Mouse (Mus musculus): Measurements from ENCODE around the gene Cdk14. TPM values are rescaled to one million over a fixed set of nuclear protein-coding genes. Genes with fewer than 3 reads are reported as not detected.

Gene Cdk14
- polyA plus RNA-seq, 1 experiment from 2014 or later, result 10.3 TPM

- Histone ChIP-seq H3K36me3 (no peaks in the 10 kb centered on the region), H3K9me3 (replicated peaks) (no peaks in the 10 kb centered on the region), H3K4me3 (no peak overlapping the region), H3K4me1 (no peaks in the 10 kb centered on the region), H3K27me3 (ENCODE audit: low read depth, poor library complexity, severe bottlenecking) (no peaks in the 10 kb centered on the region), H3K27ac (replicated peaks) (no peak overlapping the region)
- 89% methylated on average over 4 of the region's 4 CpGs for WGBS
- no peak for DNase-seq (ENCODE audit: low spot score)
These were observed 295.5 kb downstream of the Cdk14 start for GRCm38 (mm10) chr5:5124645-5125044.

DNA sequence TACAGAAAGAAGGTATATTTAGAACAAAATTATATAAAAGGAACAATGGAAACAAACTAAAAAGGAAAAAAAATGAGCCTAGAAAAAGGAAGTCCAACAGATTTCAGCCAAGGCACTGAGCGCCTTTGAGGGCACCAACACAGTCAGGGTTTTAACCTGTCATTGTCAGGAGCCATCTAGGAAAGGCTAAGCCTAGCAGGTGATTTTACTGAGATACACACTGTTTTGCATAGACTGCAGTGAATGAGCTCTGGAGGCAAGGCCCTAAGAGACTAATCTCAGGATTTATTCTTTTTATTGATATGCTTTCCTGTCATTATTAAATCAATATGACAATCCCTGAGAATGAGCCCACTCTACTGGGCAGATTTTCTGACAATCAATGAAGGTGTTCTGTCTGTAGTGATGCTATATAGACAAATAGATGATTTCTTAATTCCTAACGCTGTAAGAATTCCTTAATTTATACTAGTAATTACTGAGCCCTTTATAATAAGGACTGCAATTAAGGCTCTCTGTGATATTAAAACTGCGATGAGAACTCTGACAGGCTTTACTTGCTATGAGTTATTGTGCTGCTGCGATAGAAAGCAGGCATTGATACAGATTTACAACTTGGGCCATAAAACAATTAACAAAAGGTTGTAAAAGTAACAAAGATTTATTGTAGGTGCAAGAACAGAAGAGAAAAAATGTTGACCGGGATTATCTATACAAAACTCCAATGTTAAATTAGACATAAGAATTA lies 303.2 kb downstream of the Cdk14 start:
- Histone ChIP-seq H3K9me3 (replicated peaks) (no peaks in the 10 kb centered on the region), H3K4me1 (peaks cover 16% of the 10 kb centered on the region), H3K36me3 (no peaks in the 10 kb centered on the region), H3K4me3 (no peak overlapping the region), H3K27me3 (ENCODE audit: low read depth, poor library complexity, severe bottlenecking) (no peaks in the 10 kb centered on the region), H3K27ac (replicated peaks) (no peak overlapping the region)
- 92% methylated on average over 5 of the region's 5 CpGs for WGBS
- DNase-seq (ENCODE audit: low spot score), result no peak

DNA sequence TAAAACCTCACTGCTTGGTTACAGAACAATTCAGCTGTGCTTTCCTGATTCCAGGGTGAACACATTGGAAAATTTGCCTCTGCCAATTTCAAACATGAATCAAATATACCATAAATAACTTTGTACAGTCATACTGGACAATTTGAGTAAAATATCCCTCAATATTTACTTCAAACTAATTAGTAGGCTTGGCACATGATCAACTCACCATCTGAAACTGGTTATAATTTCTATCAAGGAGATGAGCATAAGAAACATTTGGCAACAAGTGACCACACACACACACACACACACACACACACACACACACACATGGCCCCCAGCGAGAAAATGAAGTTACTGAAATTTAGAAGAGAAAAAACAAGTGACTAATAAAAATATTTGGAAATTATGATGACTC lies 304.6 kb downstream of the Cdk14 start:
- H3K27ac ChIP-seq (replicated peaks), result no peak overlapping the region
- no peaks in the 10 kb centered on the region for H3K27me3 ChIP-seq (ENCODE audit: low read depth, poor library complexity, severe bottlenecking)
- H3K36me3 ChIP-seq, result no peaks in the 10 kb centered on the region
- peaks cover 20% of the 10 kb centered on the region for H3K4me1 ChIP-seq
- H3K4me3 ChIP-seq, result no peak overlapping the region
- H3K9me3 ChIP-seq (replicated peaks), result no peaks in the 10 kb centered on the region
- WGBS, result 90% methylated on average over 1 of the region's 1 CpGs
- no peak for DNase-seq (ENCODE audit: low spot score)

- Histone ChIP-seq H3K9me3 (replicated peaks) (no peaks in the 10 kb centered on the region), H3K4me3 (no peak overlapping the region), H3K27ac (replicated peaks) (no peak overlapping the region), H3K36me3 (no peaks in the 10 kb centered on the region), H3K4me1 (peaks cover 11% of the 10 kb centered on the region), H3K27me3 (ENCODE audit: low read depth, poor library complexity, severe bottlenecking) (no peaks in the 10 kb centered on the region)
- DNase-seq (ENCODE audit: low spot score), result no peak
- 85% methylated on average over 3 of the region's 3 CpGs for WGBS
These were observed 310.5 kb downstream of the Cdk14 start for GRCm38 (mm10) chr5:5109621-5110020.

- no peaks in the 10 kb centered on the region for H3K36me3 ChIP-seq
- H3K27me3 ChIP-seq (ENCODE audit: low read depth, poor library complexity, severe bottlenecking), result no peaks in the 10 kb centered on the region
- 87% methylated on average over 3 of the region's 3 CpGs for WGBS
- H3K9me3 ChIP-seq (replicated peaks), result no peaks in the 10 kb centered on the region
- no peak overlapping the region for H3K4me3 ChIP-seq
- DNase-seq (ENCODE audit: low spot score), result no peak
- H3K4me1 ChIP-seq, result peaks cover 11% of the 10 kb centered on the region
- no peak overlapping the region for H3K27ac ChIP-seq (replicated peaks)
These were observed 311.1 kb downstream of the Cdk14 start for GRCm38 (mm10) chr5:5109017-5109416.

- WGBS, result 66% methylated on average over 3 of the region's 3 CpGs
- no peak overlapping the region for H3K27ac ChIP-seq (replicated peaks)
- no peak overlapping the region for H3K4me3 ChIP-seq
- H3K4me1 ChIP-seq, result peaks cover 6% of the 10 kb centered on the region
- H3K27me3 ChIP-seq (ENCODE audit: low read depth, poor library complexity, severe bottlenecking), result no peaks in the 10 kb centered on the region
- DNase-seq (ENCODE audit: low spot score), result no peak
- no peaks in the 10 kb centered on the region for H3K36me3 ChIP-seq
- no peaks in the 10 kb centered on the region for H3K9me3 ChIP-seq (replicated peaks)
These were observed 323.7 kb downstream of the Cdk14 start for GRCm38 (mm10) chr5:5096248-5096915.

GRCm38 (mm10) chr5:5092736-5093135 lies 327.4 kb downstream of the Cdk14 start:
- H3K9me3 ChIP-seq (replicated peaks), result no peaks in the 10 kb centered on the region
- no peaks in the 10 kb centered on the region for H3K36me3 ChIP-seq
- H3K4me3 ChIP-seq, result no peak overlapping the region
- no peak for DNase-seq (ENCODE audit: low spot score)
- 91% methylated on average over 7 of the region's 7 CpGs for WGBS
- peaks cover 6% of the 10 kb centered on the region for H3K4me1 ChIP-seq
- no peak overlapping the region for H3K27ac ChIP-seq (replicated peaks)
- no peaks in the 10 kb centered on the region for H3K27me3 ChIP-seq (ENCODE audit: low read depth, poor library complexity, severe bottlenecking)

- Histone ChIP-seq H3K27ac (replicated peaks) (no peak overlapping the region), H3K27me3 (ENCODE audit: low read depth, poor library complexity, severe bottlenecking) (no peaks in the 10 kb centered on the region), H3K4me3 (no peak overlapping the region), H3K36me3 (no peaks in the 10 kb centered on the region), H3K4me1 (no peaks in the 10 kb centered on the region), H3K9me3 (replicated peaks) (no peaks in the 10 kb centered on the region)
- no peak for DNase-seq (ENCODE audit: low spot score)
- WGBS, result 76% methylated on average over 1 of the region's 1 CpGs
These were observed 348.6 kb downstream of the Cdk14 start for GRCm38 (mm10) chr5:5071526-5071925.

DNA sequence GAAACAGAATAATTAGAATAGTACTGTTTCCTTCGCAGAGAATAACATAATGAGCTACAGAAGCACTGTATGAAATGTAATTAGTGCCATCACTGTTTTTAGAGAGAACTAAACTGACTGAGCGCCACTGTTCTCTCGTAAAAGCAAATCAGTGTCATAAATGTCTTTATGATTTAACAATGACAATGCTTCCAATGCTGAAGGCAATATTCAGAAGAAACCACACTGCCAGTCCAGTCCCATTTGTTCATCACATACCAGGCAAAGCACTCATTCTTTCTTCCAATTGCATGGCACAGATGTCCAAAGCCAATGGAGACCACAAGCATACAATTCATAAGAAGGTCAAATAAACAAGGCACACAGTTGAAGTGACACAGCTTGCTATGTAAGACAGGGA lies 355.4 kb downstream of the Cdk14 start:
- Histone ChIP-seq H3K27ac (replicated peaks) (no peak overlapping the region), H3K36me3 (no peaks in the 10 kb centered on the region), H3K4me1 (no peaks in the 10 kb centered on the region), H3K4me3 (no peak overlapping the region), H3K27me3 (ENCODE audit: low read depth, poor library complexity, severe bottlenecking) (no peaks in the 10 kb centered on the region), H3K9me3 (replicated peaks) (no peaks in the 10 kb centered on the region)
- no peak for DNase-seq (ENCODE audit: low spot score)
- 91% methylated on average over 3 of the region's 3 CpGs for WGBS

DNA sequence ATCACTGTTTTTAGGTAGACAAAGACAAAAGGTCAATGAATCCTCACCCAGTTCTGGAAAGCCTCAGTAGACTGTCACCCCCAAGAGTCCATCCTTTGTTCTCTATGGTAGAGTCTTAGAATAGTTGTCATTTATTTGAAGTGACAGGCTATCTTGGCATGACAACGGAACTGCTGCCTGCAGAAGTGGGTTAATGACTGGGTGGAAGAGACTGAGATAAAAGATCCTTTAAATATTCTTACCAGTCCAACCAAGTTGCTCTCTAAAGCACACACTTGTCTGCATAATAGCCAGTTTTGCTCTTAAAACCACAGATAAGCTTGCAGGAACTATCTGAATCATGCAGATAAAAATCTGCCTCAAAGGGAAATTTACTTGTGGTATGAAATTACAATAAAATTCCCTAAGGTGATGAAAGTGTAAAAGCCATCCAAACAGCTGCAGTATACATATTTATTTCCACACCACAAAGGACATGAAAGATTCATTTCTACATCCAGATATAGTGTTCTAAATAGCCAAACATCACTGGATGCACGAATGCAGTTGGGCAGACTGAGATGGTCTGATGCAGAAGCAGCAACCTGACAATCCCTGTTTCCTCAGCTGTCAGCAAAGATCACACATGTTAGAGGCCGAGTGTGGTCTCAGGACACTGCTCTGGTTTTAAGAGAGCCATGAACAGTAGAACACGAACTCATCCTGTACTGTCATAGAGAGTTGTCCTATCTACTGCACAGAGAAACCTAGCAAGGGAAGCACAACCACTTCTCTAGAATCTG lies 363.8 kb downstream of the Cdk14 start:
- no peak for DNase-seq (ENCODE audit: low spot score)
- no peak overlapping the region for H3K4me3 ChIP-seq
- 71% methylated on average over 4 of the region's 4 CpGs for WGBS
- H3K4me1 ChIP-seq, result peaks cover 26% of the 10 kb centered on the region
- H3K27me3 ChIP-seq (ENCODE audit: low read depth, poor library complexity, severe bottlenecking), result no peaks in the 10 kb centered on the region
- H3K9me3 ChIP-seq (replicated peaks), result no peaks in the 10 kb centered on the region
- no peaks in the 10 kb centered on the region for H3K36me3 ChIP-seq
- no peak overlapping the region for H3K27ac ChIP-seq (replicated peaks)

DNA sequence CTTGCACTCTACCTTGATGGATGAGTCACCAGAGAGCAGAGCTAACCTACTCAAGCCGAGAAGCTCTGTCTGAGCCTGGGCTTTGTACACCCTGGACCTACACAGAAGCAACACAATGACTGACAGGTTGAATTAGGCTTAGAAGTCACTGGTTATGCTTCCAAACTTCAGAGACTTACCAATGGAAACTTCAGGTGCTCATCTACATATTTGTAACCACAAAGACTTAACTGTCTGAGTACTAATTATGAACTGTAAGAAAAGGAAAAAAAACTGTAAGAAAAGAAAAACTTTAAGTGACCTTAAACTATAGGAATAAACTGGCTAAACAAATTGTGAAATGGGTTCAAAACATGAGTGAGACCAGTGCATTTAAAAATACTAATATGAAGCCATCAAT lies 364.6 kb downstream of the Cdk14 start:
- no peak for DNase-seq (ENCODE audit: low spot score)
- H3K27ac ChIP-seq (replicated peaks), result no peak overlapping the region
- H3K36me3 ChIP-seq, result no peaks in the 10 kb centered on the region
- WGBS, result 48% methylated on average over 1 of the region's 1 CpGs
- H3K9me3 ChIP-seq (replicated peaks), result no peaks in the 10 kb centered on the region
- no peak overlapping the region for H3K4me3 ChIP-seq
- peaks cover 26% of the 10 kb centered on the region for H3K4me1 ChIP-seq
- H3K27me3 ChIP-seq (ENCODE audit: low read depth, poor library complexity, severe bottlenecking), result no peaks in the 10 kb centered on the region

GRCm38 (mm10) chr5:5054270-5054669 lies 365.8 kb downstream of the Cdk14 start:
- Histone ChIP-seq H3K9me3 (replicated peaks) (no peaks in the 10 kb centered on the region), H3K27me3 (ENCODE audit: low read depth, poor library complexity, severe bottlenecking) (no peaks in the 10 kb centered on the region), H3K27ac (replicated peaks) (no peak overlapping the region), H3K4me1 (peaks cover 26% of the 10 kb centered on the region), H3K4me3 (no peak overlapping the region), H3K36me3 (no peaks in the 10 kb centered on the region)
- 38% methylated on average over 1 of the region's 1 CpGs for WGBS
- DNase-seq (ENCODE audit: low spot score), result no peak

GRCm38 (mm10) chr5:5044326-5044725 lies 375.8 kb downstream of the Cdk14 start:
- Histone ChIP-seq H3K4me1 (peaks cover 6% of the 10 kb centered on the region; the same call in 1 of the 2 replicates), H3K4me3 (no peak overlapping the region), H3K9me3 (replicated peaks) (no peaks in the 10 kb centered on the region), H3K27ac (replicated peaks) (no peak overlapping the region), H3K36me3 (no peaks in the 10 kb centered on the region), H3K27me3 (ENCODE audit: low read depth, poor library complexity, severe bottlenecking) (no peaks in the 10 kb centered on the region)
- WGBS, result 74% methylated on average over 5 of the region's 5 CpGs
- no peak for DNase-seq (ENCODE audit: low spot score)

Data from midbrain, embryonic 10.5 days (tissue).